Mouse (Mus musculus): ENCODE measurements around the gene Tmem126b. TPM values are rescaled to one million over a fixed set of nuclear protein-coding genes. Genes with fewer than 3 reads are reported as not detected.

Tmem126b gene
- 29.5 and 33.6 TPM in 2 replicates for polyA plus RNA-seq (2016; fragmentation: Nextera tagmentation; extraction: Ambion mirVana)

DNA sequence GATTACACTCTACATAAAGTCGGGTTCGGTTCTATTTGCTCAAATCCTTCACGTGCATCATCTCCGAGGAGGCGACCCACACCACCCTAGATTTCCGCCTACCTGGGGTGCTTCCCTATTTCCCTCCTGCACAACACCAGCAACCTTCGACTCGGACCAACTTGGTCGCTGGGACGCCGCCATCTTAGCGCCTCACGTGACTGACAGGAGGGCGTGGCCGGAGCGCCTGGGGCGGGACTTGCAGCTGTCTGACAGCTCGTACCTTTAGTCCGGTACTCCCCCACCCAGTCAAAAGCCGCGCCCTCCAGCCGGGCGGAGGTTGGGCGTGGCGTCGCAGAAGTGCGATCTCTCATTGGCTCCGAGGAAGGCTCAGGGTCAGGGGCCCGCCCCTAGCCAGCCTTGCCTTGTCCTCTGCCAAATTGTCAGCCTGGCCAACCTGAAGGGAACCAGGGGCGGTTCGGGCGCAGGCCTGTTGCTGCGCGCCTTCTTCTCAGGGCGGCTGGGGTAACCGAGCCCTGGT lies at the start of gene Tmem126b:
Gene Tmem126b (minus strand): TSS at position 209 of the 520 bp plus-strand sequence.
- under 1% methylated on average over 36 of the region's 36 CpGs for WGBS
- H3K27ac ChIP-seq, result peak within 1 kb of the TSS; percentile 91

DNA sequence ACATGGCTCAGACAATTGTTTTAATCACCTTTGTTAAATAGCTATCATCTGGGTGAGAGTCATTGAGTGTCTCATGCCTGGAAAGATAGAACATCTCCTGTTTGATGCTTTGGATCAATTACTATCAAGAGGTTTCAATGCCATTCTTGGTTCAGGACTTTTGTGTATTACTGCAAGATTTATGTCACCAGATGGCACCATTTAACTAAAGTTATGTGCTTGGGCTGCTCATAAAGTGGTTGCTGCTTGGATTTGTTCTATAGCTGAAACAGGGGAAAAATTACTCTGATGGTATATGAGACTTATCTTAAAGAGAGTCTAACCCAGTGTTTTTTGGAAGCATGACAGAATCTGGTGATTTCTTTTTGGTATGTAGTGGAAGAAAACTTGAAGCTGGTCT lies 36.5 kb upstream of the Tmem126b start:
- no peaks in the 10 kb centered on the region for H3K27me3 ChIP-seq (ENCODE audit: insufficient read depth, poor library complexity, severe bottlenecking)
- no peak overlapping the region for H3K27ac ChIP-seq
- no peak overlapping the region for H3K4me3 ChIP-seq
- no peaks in the 10 kb centered on the region for H3K4me1 ChIP-seq
- no peak for DNase-seq (ENCODE audit: low spot score)
- H3K36me3 ChIP-seq, result no peaks in the 10 kb centered on the region
- no peaks in the 10 kb centered on the region for H3K9me3 ChIP-seq

More for the DNA sequence above, at the start of gene Tmem126b:
- Histone ChIP-seq H3K4me3 (peak within 1 kb of the TSS; percentile 65), H3K36me3 (0 out of 2 replicates have a peak, but pooled peaks cover 2% of the 10 kb centered on the region), H3K4me1 (0 out of 2 replicates have a peak, but pooled peaks cover 5% of the 10 kb centered on the region), H3K9me3 (no peaks in the 10 kb centered on the region), H3K27me3 (ENCODE audit: insufficient read depth, poor library complexity, severe bottlenecking) (no peaks in the 10 kb centered on the region)
- DNase-seq (ENCODE audit: low spot score), result peak; percentile 99

DNA sequence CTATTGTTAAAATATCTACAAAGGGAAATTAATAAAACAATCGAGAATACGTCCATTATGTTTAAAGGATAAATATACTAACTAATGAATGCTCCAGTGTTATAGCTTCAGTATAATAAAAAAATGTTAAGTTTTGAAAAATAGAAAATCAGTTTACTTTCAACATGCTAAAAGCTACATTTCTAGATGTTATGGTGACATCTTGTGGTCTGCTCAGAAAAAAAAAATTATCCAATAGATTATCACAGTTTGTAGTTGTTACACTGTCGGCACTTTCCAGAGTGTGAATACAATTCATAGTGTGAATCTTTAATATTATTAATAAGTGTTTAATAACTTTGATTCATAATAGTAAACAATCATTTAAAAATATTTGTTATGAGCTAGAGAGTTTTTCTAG lies 32.3 kb upstream of the Tmem126b start:
- DNase-seq (ENCODE audit: low spot score), result no peak
- Histone ChIP-seq H3K27ac (no peak overlapping the region), H3K9me3 (no peaks in the 10 kb centered on the region), H3K4me1 (no peaks in the 10 kb centered on the region), H3K36me3 (no peaks in the 10 kb centered on the region), H3K4me3 (no peak overlapping the region), H3K27me3 (ENCODE audit: insufficient read depth, poor library complexity, severe bottlenecking) (no peaks in the 10 kb centered on the region)
- 65% methylated on average over 3 of the region's 3 CpGs for WGBS

DNA sequence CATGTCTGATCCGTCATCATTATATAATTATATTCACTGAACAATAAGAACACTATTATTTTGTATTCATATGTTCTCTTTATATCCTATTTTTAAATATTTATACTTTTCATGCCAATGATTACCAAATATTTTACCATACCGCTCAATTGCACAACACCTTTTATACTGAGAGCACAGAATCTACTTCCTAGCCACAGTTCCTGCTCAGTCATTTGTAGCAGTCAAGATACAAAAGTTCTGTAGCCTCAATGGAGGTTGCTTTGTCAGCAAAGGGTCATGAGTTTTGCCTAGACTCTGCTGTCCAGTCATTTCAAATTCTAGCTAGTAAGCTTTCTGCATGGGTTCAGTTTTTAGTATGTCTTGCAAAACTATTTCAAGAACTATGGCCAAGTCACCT lies 6.8 kb upstream of the Tmem126b start:
- H3K4me3 ChIP-seq, result no peak overlapping the region
- H3K9me3 ChIP-seq, result no peaks in the 10 kb centered on the region
- WGBS, result 82% methylated on average over 2 of the region's 2 CpGs
- no peaks in the 10 kb centered on the region for H3K4me1 ChIP-seq
- no peak overlapping the region for H3K27ac ChIP-seq
- no peaks in the 10 kb centered on the region for H3K27me3 ChIP-seq (ENCODE audit: insufficient read depth, poor library complexity, severe bottlenecking)
- DNase-seq (ENCODE audit: low spot score), result no peak
- H3K36me3 ChIP-seq, result no peaks in the 10 kb centered on the region

DNA sequence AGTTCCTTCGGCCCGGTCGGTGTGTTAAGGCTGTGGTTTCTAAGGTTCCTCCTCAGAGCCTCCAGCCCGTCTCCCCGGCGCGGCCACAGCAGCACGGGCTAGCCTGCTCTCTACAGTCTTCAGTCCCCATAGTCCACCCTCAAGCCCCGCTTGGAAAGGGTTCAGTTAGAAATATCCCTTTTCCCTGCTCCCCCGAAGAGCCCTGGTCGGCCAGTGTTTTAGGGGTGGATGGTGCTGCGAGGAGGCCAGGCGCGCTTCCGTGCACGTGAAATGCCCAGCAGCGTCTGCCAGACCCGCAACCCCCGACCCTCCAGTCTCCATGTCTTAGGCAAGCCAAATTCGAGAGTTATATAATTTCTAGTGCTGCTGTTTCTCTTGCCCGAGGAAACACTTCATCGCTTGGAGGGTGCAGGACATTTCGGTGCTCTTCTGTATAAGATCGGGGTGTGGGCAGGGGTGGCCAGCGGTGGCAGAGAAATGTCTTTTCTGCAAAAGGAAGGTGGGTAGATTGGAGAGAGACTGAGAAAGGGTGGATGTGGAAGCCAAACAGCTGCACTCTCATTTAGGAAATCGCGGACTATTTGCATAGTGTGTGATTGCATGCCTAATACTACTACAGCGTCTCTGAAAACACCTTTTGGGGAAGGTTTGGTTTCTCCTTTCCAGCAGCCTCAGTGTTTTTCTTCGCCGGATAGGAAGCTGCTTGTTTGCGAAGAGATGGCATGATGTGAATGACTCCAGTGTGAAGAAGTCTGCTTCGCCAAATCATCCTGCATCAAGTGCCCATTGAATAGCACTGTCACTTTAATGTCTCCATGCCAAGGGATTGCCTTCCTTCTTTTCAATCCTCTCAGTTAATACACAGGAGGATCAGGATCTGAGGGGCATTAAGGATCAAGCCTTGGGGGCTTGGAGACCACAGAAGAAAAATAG lies 778 bp upstream of the Tmem126b start, which contains the start of gene Dlg2:
Gene Dlg2 (plus strand): TSS at position 360 of the 933 bp plus-strand sequence.
- H3K27me3 ChIP-seq (ENCODE audit: insufficient read depth, poor library complexity, severe bottlenecking), result no peaks in the 10 kb centered on the region
- H3K36me3 ChIP-seq, result no peaks in the 10 kb centered on the region
- DNase-seq (ENCODE audit: low spot score), result no peak
- H3K27ac ChIP-seq, result peak within 1 kb of the TSS; percentile 91
- H3K9me3 ChIP-seq, result no peaks in the 10 kb centered on the region
- peak within 1 kb of the TSS; percentile 65 for H3K4me3 ChIP-seq
- WGBS, result under 1% methylated on average over 32 of the region's 32 CpGs
- H3K4me1 ChIP-seq, result 0 out of 2 replicates have a peak, but pooled peaks cover 5% of the 10 kb centered on the region

DNA sequence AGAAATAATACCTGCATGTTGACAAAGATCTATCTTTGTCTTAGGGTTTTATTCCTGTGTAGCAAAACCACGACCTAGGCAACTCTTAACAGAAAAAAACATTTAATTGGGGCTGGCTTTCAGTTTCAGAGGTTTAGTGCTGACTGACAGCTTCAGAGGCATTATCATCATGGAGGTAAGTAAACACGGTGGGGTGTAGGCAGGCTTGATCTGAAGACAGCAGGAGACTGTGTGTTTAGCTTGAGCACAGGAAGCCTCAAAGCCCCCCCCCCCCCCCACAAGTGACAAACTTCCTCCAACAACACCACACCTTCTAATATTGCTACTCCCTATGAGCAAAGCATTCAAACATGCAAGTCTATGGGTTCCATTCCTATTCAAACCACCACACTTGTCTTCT lies 2.3 kb downstream of the Tmem126b start:
- Histone ChIP-seq H3K4me3 (no peak overlapping the region), H3K27me3 (ENCODE audit: insufficient read depth, poor library complexity, severe bottlenecking) (no peaks in the 10 kb centered on the region), H3K27ac (no peak overlapping the region), H3K9me3 (no peaks in the 10 kb centered on the region), H3K36me3 (peaks cover 20% of the 10 kb centered on the region), H3K4me1 (0 out of 2 replicates have a peak, but pooled peaks cover 5% of the 10 kb centered on the region)
- WGBS, result 44% methylated on average over 2 of the region's 2 CpGs
- DNase-seq (ENCODE audit: low spot score), result no peak

DNA sequence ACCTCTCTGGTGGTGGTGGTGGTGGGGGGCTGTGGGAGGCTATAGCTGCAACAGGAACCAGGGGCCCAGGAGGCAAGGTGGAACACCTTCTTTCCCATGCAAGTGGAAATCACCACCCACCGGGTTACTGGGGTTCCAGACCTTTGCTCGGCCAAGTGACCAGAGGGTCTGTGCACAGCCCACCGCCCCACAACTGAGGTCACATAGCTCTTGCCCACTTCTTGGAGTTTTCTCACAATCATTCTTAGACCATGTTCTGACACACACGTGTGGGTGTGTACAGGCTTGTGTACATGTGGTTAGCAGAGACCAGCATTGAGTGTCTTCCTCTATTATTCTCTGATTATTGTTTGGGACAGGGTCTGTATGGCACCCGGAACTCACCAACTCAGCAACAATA lies 14.4 kb downstream of the Tmem126b start:
- no peaks in the 10 kb centered on the region for H3K36me3 ChIP-seq
- no peaks in the 10 kb centered on the region for H3K4me1 ChIP-seq
- 83% methylated on average over 5 of the region's 5 CpGs for WGBS
- H3K4me3 ChIP-seq, result no peak overlapping the region
- DNase-seq (ENCODE audit: low spot score), result no peak
- no peak overlapping the region for H3K27ac ChIP-seq
- H3K9me3 ChIP-seq, result no peaks in the 10 kb centered on the region
- 0 out of 2 replicates have a peak, but pooled peaks cover 4% of the 10 kb centered on the region for H3K27me3 ChIP-seq (ENCODE audit: insufficient read depth, poor library complexity, severe bottlenecking)

DNA sequence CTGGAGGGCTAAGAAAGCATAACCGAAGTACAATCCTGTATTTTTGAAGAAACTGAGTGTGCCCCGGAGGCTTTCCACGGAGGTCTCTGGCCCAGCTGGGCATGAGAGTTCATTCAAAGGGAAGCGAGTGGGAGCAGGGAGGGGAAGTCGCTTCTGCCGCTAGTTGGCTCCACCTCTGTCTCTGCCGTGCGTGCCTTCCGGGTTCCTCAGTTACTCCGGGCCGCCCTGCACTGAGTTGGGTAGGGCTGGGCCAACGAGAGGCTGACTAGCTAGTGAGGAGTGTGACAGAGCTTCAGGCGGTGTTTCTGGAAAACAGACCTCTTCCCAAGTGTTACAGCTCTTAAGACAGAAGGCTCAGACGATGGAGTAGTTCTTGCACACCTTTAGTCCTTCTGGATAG lies 14.9 kb downstream of the Tmem126b start:
- Histone ChIP-seq H3K27me3 (ENCODE audit: insufficient read depth, poor library complexity, severe bottlenecking) (0 out of 2 replicates have a peak, but pooled peaks cover 4% of the 10 kb centered on the region), H3K4me3 (no peak overlapping the region; the same call in 1 of the 2 replicates), H3K36me3 (no peaks in the 10 kb centered on the region), H3K9me3 (no peaks in the 10 kb centered on the region), H3K4me1 (0 out of 2 replicates have a peak, but pooled peaks cover 4% of the 10 kb centered on the region), H3K27ac (no peak overlapping the region)
- 19% methylated on average over 14 of the region's 14 CpGs for WGBS
- DNase-seq (ENCODE audit: low spot score), result peak; percentile 77

DNA sequence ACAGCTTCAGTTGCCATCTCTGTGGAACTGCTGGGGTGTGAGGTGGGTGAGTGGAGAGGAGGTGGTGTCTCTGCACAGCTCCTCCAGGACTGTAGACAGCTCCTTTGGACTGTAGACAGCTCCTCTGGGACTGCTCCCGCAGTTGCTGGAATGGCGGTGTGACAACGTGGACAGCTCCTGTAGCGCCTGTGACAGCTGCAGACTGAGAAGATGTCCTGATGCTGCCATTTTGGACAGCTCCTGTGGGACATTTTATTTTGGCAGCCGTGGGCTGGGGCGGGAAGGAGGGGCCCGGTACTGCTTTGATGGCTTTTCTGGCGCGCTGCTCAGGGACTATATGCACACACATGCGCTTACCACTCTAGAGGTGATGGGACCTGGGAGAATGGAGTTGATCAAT lies 15.5 kb downstream of the Tmem126b start:
- WGBS, result 38% methylated on average over 10 of the region's 10 CpGs
- no peak for DNase-seq (ENCODE audit: low spot score)

DNA sequence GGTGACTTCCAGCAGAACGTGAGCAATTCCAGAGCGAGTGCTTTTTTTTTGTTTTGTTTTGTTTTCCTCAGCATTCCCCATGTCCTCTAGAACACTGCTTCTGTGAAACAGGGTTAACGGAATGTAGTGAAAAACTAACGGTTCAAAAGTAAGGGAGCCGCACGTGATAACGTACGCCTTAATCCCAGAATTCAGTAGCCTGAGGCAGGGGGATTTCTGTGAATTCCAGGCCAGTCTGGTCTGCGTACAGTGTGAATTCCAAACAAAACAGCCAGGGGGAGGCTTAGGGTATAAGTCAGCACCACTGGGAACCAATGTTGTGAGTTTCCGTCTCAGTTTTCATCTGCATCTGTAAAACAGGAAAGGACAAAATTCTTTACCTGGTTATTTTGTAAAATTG lies 18.3 kb downstream of the Tmem126b start:
- Histone ChIP-seq H3K27me3 (ENCODE audit: insufficient read depth, poor library complexity, severe bottlenecking) (0 out of 2 replicates have a peak, but pooled peaks cover 4% of the 10 kb centered on the region), H3K4me3 (peak overlapping the region; percentile 84), H3K36me3 (peaks cover 16% of the 10 kb centered on the region; the same call in 1 of the 2 replicates), H3K9me3 (no peaks in the 10 kb centered on the region), H3K4me1 (0 out of 2 replicates have a peak, but pooled peaks cover 7% of the 10 kb centered on the region), H3K27ac (peak overlapping the region; percentile 94)
- 14% methylated on average over 10 of the region's 10 CpGs for WGBS
- peak; percentile 76 for DNase-seq (ENCODE audit: low spot score)

More for the DNA sequence above, 15.5 kb downstream of the Tmem126b start:
- Histone ChIP-seq H3K36me3 (no peaks in the 10 kb centered on the region), H3K27ac (no peak overlapping the region), H3K4me3 (no peak overlapping the region), H3K9me3 (no peaks in the 10 kb centered on the region), H3K27me3 (ENCODE audit: insufficient read depth, poor library complexity, severe bottlenecking) (0 out of 2 replicates have a peak, but pooled peaks cover 4% of the 10 kb centered on the region), H3K4me1 (0 out of 2 replicates have a peak, but pooled peaks cover 7% of the 10 kb centered on the region)

DNA sequence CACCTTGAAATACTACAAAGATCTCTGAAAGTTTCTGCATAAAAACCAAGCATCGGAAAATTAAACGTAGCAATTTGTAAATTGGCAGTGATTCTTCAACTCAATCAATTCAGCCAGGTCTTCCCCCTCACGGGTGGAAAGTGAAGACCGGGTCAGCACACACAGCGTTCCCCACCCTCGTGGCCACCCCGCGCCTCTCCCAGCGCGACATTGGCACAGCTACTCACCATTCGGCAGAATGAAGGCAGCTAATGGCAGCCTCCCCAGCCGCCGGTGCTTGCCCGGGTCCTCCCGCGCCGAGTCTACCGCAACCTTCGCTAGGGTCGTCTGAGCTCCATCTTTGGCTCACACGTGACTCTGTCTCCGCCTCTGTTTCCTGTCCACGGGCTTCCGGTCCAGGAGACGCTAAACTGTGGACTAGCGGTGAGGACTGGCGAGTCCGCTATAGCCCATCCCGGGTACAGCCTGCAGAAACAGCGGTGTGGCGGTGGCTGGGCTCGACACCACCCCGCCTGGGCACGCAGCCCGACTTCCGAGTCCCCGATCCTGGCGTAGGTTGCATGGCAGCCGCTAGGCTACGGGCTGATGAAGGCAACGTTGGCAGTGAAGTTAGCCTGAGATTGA lies 18.8 kb downstream of the Tmem126b start, which contains the start of gene Tmem126a:
Gene Tmem126a (minus strand): TSS at position 385 of the 624 bp plus-strand sequence.
- H3K9me3 ChIP-seq, result no peaks in the 10 kb centered on the region
- 0 out of 2 replicates have a peak, but pooled peaks cover 7% of the 10 kb centered on the region for H3K4me1 ChIP-seq
- peak; percentile 96 for DNase-seq (ENCODE audit: low spot score)
- peaks cover 20% of the 10 kb centered on the region; the same call in 1 of the 2 replicates for H3K36me3 ChIP-seq
- 0 out of 2 replicates have a peak, but pooled peaks cover 4% of the 10 kb centered on the region for H3K27me3 ChIP-seq (ENCODE audit: insufficient read depth, poor library complexity, severe bottlenecking)
- peak within 1 kb of the TSS; percentile 94 for H3K27ac ChIP-seq
- WGBS, result under 1% methylated on average over 41 of the region's 41 CpGs
- H3K4me3 ChIP-seq, result peak within 1 kb of the TSS; percentile 84

DNA sequence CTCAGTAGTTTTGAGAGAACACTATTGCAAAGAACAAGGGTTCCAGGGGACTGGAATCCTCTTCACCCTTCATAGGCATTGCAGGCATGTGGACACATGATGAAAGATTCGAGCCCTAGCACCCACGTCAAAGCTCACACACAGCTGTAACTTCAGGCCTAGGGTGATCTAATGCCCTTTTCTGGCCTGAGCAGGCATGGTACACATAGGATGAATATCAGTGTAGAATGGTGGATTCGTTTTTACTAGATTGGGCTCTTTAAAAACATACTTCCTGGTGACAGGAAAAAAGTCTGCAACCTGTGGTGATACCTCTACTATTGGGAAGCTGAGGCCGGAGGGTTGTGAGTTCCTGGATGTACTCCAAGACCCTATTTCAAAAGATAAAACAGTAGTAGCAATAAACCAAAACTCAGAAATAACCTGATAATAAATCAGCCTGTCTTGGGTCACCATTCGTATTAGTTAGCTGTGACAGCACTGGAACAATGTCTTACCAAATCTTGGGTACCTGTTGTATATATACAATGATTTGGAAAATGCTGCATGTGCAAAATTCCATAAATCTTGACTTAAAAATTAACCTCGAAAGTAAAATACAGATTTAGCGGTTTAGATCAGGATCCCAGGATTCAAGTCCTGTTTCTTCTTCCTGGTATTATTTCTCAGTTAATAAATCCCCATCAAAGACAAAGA lies 19.5 kb downstream of the Tmem126b start:
- peaks cover 26% of the 10 kb centered on the region; the same call in 1 of the 2 replicates for H3K36me3 ChIP-seq
- no peak for DNase-seq (ENCODE audit: low spot score)
- WGBS, result 34% methylated on average over 7 of the region's 7 CpGs
- H3K27ac ChIP-seq, result peak overlapping the region; percentile 94; the same call in 1 of the 2 replicates
- H3K4me1 ChIP-seq, result 0 out of 2 replicates have a peak, but pooled peaks cover 7% of the 10 kb centered on the region
- peak overlapping the region; percentile 84 for H3K4me3 ChIP-seq
- no peaks in the 10 kb centered on the region for H3K9me3 ChIP-seq
- H3K27me3 ChIP-seq (ENCODE audit: insufficient read depth, poor library complexity, severe bottlenecking), result 0 out of 2 replicates have a peak, but pooled peaks cover 4% of the 10 kb centered on the region

Measured in heart, embryonic 10.5 days (tissue).